Mouse (Mus musculus) testis, postnatal 10 days (tissue): Measurements from ENCODE around the gene Agtrap.
"Not testable (repeated sequence)": the region's sequence is repeated elsewhere in the genome, so short reads cannot be mapped to it uniquely, and the experiment has no call there.

Experiments
- DNase-seq: peaks from one replicate; pipeline ENCODE4 v3.0.0; 2021; ENCODE audit warnings: low spot score

The Agtrap gene

DNA sequence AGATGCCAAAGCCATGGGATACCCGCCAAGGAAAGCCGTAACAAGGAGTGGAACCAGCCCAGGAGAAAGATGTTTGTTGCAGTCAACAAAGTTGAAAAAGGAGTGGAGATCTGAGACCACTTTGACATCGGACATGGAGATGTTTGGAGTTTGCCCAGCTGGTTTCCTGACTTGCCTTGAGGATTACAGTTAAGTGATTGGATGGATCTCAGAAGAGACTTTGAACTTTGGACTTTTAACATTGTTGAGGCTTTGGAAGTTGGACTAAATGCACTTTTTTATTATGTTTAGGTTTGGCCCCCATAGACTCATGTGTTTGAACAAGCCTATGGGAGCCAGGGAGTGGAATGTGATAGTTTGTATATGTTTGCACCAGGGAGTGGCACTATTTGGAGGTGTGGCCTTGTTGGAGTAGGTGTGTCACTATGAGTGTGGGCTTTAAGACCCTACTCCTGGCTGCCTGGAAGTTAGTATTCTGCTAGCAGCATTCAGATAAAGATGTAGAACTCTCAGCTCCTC is 37.4 kb downstream of the Agtrap start:
- not testable (repeated sequence) for DNase-seq

DNA sequence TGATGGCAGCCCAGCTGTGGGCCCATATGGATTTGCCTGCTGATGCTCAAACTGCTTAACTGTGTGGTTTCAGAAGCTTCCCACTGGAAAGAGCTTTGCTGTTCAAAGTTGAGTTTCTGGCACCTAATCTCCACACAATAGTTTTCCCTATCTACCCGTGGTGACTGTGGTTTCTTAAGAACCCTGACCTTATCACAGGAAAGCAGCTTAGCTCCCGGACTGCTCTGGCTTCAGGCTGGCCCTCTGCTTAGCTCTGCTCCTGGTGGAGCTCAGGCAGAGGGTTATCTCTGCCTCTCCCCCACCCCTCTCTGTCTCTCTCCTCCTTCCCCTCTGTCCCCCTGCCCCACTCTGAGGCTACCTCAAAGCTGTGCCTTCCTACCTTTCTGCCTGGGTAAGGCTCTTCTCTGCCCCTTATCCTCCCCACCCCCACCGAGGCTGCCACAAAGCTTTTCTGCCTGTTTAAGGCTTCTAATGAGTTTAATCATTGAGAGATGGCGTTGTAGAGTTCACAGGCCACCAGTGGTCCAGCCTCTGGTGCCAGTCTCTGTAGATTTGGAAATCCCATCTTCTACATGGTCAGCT is 41.3 kb downstream of the Agtrap start:
- DNase-seq, result no peak

DNA sequence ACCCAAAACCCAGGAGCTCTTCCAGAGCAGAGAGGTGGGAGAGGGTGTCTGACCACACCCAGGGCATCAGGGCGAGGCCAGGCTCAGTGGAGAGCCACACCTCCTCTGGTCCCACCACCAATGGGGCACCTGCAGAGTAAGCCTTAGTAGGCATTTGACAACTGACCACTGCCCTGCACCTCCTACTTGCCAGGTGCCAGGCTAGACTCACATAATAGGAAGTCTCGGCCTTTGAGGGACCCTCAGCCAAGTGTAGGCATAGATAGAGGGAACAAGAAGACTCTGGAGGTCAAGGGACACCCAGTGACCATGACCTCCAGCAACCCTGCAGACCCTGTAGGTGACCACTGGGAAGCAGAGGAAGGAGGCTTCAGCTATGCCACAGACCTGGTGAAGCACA is 43.7 kb downstream of the Agtrap start:
- no peak for DNase-seq

DNA sequence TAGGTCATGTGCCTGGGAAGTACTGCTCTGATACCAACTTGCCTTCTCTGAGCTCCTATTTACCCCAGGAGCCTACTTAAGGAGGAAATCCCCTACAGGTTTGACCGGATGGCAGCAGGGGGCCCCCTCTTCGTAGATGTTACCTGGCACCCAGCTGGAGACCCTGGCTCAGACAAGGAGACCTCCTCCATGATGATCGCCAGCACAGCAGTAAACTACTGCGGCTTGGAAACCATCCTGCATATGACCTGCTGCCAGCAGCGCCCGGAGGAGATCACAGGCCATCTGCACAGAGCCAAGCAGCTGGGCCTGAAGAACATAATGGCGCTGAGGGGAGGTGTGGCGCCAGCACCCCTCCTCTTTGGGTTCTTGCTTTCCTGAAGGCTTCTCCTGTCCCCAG is 44.5 kb downstream of the Agtrap start:
- not testable (repeated sequence) for DNase-seq

DNA sequence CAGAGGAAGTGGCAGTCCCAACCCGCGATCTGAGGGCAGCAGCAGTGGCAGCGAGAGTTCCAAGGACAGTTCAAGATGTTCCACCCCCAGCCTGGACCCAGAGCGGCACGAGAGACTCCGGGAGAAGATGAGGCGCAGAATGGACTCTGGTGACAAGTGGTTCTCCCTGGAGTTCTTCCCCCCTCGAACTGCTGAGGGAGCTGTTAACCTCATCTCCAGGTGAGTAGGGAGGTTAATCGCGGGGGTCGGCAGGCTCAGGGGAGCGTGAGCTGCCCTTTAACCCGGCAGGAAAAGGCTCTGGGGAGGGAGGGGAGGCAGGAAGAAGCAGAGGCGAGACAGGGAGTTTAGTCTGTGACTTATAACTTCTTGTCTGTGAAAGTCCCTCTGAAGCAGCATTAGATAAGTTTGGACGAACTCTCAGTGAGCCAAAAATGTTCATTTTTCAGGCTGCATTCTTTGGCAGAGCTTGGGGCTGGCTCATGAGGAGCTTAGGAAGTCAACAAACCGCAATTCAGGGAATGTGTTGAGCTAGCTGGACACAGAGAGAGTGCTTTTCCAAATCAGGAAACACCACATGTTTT is 46.1 kb downstream of the Agtrap start:
- DNase-seq, result no peak

DNA sequence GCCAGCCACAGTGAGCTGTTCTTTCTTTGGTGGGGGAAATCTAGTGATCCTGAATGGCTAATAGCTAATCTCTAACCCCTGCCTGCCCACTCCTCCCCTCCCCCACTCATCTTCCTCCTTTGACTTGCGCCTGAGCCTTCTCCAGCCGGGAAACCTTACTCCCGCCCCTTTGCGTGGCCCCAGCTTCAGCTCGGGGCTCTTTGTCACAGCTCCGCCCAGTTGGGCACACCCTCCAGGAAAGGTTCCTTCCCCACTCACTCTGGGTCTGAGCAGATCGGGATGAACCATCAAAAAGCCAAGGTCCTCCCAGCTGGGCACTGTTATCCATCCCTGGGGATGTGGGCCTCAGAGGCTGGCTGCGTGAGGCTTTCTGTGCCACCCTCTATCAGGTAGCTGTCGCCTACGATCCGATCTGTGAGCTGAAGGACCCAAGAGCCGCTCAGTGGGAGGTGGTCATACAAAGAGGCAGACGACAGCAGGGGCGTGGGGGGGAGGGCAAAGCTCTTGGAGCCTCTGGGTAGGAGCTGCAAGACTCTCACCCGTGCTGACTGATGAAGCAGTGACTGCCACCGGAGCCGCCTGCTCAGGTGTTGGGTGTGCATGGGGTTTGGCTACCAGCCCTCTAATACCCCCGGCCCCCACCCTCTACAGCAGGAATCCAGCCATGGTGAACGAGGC is 46.8 kb downstream of the Agtrap start:
- peak; percentile 79 for DNase-seq

DNA sequence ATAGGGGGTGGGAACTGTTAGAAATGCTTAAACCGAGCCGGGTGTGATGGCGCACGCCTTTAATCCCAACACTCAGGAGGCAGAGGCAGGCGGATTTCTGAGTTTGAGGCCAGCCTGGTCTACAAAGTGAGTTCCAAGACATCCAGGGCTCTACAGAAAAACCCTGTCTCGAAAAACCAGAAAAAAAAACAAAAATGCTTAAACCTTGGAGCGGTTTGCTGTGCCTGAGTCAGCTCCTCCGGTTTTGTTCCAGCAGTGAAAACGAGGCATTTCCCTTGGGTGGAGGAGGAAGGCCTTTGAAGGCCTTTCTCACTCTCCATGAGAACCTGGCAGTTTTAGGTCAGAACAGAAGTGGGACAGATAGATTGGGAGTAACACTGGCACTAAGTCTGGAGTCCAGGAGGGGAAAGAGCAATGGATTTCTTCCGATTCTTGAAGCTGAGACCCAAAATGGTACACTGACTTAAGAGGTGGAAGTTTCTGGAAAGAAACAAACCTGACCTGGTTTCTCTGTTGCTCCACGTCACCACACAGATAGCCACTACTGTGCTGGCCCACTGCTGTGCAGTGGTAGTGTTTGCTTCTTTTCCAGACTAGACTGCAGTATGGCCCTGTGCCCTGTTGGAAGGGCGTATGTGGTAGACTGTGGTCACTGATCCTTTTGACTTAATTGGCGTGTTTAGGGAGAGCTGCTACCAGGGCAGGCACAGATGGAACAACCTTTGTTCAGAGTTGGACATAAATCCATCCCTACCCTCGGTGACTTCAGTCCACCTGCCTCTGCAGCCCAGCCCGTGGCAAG is 47.6 kb downstream of the Agtrap start:
- DNase-seq, result no peak

DNA sequence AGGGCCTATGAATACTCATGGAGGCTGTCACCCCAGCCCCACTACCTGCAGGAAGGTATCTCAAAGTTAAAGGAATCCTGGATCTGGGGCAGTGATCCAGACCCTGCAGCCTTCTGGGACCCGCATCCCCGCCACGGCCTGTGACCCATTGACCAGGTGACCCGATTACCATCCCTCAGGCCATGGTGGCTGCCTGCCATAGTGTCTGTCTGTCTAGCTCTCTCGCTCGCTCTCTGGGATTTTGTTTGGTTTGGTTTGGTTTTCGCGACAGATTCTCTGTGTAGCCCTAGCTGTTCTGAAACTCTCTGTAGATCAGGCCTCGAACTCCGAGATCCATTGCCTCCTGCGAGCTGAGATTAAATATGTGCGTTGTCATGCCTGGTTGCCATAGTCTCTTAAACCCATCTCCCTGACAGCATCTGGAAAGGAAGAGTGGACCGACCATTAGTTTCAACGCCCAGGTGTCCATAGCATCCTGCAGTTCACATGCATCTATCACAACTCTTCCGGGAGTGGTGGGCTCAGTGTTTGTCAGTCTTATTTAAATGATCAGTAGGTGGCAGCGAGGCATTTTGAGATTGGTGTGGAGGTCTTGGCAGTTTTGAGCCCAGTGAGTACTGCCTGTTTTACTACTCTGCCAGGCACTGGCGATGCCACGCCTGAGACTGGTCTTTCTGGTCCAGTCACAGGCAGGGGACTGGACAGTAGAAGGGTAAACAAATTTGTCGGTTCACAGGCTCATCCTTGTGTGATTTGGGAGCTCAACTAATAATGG is 48.4 kb downstream of the Agtrap start:
- no peak for DNase-seq

DNA sequence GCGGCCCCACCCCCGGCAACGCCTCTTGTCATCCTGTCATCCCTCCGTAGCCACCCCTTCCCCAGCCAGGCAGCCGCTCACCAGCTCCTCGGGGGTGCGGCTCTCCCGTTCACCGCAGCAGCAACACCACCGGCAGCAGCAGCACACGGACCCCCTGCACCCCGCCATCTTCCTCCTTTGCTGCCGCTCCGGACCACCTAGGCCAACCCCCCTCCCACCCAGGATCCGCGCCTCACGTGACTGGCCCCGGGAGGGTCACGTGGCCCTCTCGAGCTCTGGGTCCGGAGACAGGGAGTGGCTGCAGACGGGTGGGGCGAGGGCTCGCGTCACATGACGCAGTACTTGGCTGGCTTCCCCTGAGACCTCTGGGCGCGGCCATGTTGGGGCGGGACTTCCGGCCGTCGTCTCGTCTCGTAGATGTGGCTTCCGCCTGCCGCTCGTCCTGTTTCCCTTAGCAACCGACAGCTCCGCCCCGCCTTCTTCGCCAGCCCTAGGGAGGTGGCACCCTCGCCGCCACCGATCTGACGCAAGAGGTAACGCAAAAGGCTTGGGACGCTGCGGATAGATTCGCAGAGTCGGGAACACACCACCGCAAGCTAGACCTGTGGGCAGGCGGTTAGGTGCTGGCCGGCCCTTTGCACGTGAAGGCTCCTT is 49.1 kb downstream of the Agtrap start, which contains the start of the genes Clcn6 and Mthfr:
TSS of gene Clcn6 (minus strand) at position 222 of the 654 bp plus-strand sequence.
TSS of gene Mthfr (plus strand) at position 478 of the 654 bp plus-strand sequence.
- DNase-seq, result peak; percentile 99

DNA sequence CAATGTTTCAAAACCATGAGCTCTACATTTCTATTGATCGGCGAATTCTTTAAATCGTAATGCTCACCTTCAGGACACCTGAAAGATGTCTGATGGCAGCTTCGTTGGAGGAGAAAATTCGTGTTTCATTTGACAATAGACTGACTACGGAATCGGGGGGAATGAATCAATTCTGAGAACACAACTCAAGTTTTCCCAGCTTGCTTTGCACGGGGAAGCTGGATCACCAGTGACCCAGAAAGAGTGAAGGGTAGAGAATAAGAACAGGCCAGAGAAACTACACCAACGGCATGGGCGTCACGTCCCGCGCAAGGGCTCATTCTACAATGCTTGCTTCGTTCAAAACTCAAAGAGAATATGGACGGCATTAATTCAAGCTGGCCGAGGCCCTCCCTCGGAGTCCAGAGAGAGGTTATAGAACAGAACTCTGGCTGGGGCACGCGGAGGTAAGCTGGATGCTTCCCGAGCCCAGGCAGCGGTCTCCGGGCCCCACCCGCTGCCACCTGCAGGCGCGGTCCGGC is 49.7 kb downstream of the Agtrap start:
- no peak for DNase-seq

DNA sequence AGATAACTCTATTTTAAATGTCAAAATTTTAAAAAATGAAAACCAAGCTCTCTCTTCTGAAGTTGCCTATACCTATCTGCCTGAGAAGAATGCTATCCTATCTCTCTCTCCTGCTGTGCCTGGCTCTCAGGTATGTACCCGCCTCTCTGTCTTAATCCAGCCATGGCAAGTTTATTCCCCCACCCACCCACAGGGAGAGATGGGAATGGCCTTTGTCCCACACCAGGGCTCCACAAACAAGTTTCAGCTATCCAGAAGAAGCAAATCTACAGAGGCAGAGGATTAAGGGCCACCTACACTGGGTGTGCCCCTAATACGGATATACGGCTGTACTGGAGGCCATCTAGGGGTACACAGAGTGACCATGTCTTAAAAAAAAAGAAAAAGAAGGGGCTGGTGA is 52.4 kb downstream of the Agtrap start:
- DNase-seq, result no peak

DNA sequence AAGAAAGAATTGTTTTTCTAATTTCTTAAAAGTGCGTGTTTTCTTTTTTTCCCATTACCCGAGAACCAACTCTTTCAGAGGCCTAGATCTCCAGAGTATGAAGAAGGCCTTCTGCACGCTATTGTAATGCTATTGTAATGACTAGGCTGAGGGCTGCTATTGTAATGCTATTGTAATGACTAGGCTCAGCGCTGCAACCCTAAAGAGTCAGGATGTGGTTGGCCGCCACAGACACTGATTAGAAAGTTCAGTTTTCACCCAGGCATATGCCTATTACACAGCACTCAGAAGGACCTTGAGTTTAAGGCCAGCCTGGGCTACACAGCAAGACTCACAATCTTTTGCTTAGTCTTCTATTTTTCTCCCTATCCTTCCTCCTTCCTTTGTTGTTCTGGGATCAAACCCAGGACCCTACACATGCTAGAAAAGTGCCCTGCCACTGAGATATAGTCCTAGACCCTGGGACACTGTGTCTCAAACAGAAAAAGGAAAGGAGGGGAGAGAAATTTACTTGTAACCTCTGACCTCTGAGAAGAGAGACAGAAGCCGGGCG is 53.9 kb downstream of the Agtrap start:
- DNase-seq, result no peak

DNA sequence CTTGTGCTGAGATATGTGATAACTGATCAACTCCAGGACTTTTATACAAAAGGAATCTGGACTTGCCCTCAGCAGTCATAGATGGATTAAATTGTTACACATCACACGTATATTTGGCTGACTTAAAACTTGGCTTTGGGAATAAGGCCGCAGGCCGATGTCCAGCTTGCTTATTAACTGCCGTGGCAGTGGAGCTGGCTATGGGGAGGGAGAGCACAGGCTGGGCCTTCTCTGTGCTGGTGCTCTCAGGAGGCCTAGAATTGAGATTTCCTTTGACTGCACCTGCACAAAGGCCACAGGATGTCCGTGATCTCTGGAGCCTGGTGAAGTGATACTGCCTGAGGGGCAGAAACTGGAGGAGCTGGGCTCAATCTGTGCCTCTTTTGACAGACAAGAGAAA is 57.3 kb downstream of the Agtrap start:
- DNase-seq, result no peak

DNA sequence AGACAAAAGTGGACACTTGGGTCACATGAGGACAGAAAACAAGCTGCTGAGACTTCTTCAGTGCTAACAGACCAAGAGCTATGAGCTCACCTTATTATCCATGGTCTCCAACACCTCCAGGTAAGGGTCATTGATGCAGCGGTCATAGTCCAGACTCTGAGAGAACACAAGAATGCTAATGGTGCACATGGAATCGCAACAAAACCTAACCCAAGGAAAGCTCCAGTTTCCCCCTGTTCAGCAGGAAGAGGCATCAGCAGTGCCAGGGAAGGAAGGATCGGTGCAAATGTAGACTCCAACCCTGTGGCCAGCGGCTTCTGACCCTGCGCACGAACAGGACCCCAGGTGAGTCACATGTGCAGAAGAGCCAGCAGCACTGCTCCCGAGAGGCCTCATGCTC is 58.5 kb downstream of the Agtrap start:
- no peak for DNase-seq
